Mouse (Mus musculus) limb, embryonic 10.5 days (tissue): ENCODE results near the gene M6pr. TPM values are rescaled to one million over a fixed set of nuclear protein-coding genes. Genes with fewer than 3 reads are reported as not detected.

Experiments used
- DNase-seq: peaks from one replicate; pipeline ENCODE4 v3.0.0-alpha.2; 2017; ENCODE audit warnings: low spot score
- H3K27ac ChIP-seq: fragments of 300-500 bp; sonication (generic); 2 replicates; pipeline ENCODE4 v1.5.1; 2016; ENCODE audit warnings: mild to moderate bottlenecking
- H3K27me3 ChIP-seq: fragments of 300-500 bp; sonication (generic); 2 replicates; pipeline ENCODE4 v1.6.1; 2016; ENCODE audit warnings: low read depth, mild to moderate bottlenecking; ENCODE audit not compliant: poor library complexity, severe bottlenecking
- H3K36me3 ChIP-seq: fragments of 300-500 bp; sonication (generic); 2 replicates; pipeline ENCODE4 v1.6.1; 2016; ENCODE audit warnings: mild to moderate bottlenecking, moderate library complexity
- H3K4me1 ChIP-seq: fragments of 300-500 bp; sonication (generic); 2 replicates; pipeline ENCODE4 v1.6.1; 2016
- H3K4me3 ChIP-seq: fragments of 300-500 bp; sonication (generic); 2 replicates; pipeline ENCODE4 v1.5.1; 2016; ENCODE audit warnings: mild to moderate bottlenecking, moderate library complexity
- H3K9me3 ChIP-seq: fragments of 300-500 bp; sonication (generic); replicated peaks from 2 replicates; pipeline ENCODE4 v1.6.1; 2016; ENCODE audit warnings: mild to moderate bottlenecking
- WGBS: fragments of 180-500 bp; shearing (Covaris S2); methylation state at CpG from one replicate; pipeline ENCODE4 v1.1.7; 2016; 5-methylcytosine and 5-hydroxymethylcytosine counted together
- polyA plus RNA-seq: library from polyadenylated mRNA; unstranded; fragments of >200 nt; fragmentation: Nextera tagmentation; extraction: Ambion mirVana; gene quantifications from 2 replicates; pipeline ENCODE4 v1.2.1, GENCODE M21; 2016

M6pr gene
- polyA plus RNA-seq, 1 experiment from 2014 or later, result 85.7 TPM

- 95% methylated on average over 1 of the region's 1 CpGs for WGBS
- Histone ChIP-seq H3K36me3 (no peaks in the 10 kb centered on the region), H3K9me3 (no peaks in the 10 kb centered on the region), H3K4me3 (no peak overlapping the region), H3K4me1 (no peaks in the 10 kb centered on the region), H3K27ac (no peak overlapping the region), H3K27me3 (no peaks in the 10 kb centered on the region)
- DNase-seq, result no peak
Observed at GRCm38 (mm10) chr6:122357089-122357488, 48.6 kb downstream of the M6pr start.

- Histone ChIP-seq H3K4me1 (no peaks in the 10 kb centered on the region), H3K4me3 (no peak overlapping the region), H3K27ac (no peak overlapping the region), H3K36me3 (no peaks in the 10 kb centered on the region), H3K27me3 (no peaks in the 10 kb centered on the region), H3K9me3 (no peaks in the 10 kb centered on the region)
- WGBS, result 58% methylated on average over 3 of the region's 3 CpGs
- no peak for DNase-seq
Observed at GRCm38 (mm10) chr6:122365706-122366105, 57.2 kb downstream of the M6pr start.

- H3K27ac ChIP-seq, result no peak overlapping the region
Observed at GRCm38 (mm10) chr6:122366287-122366686, 57.8 kb downstream of the M6pr start.

GRCm38 (mm10) chr6:122366976-122367375, 58.5 kb downstream of the M6pr start:
- Histone ChIP-seq H3K4me1 (no peaks in the 10 kb centered on the region), H3K27me3 (no peaks in the 10 kb centered on the region), H3K36me3 (no peaks in the 10 kb centered on the region), H3K4me3 (no peak overlapping the region), H3K27ac (no peak overlapping the region), H3K9me3 (no peaks in the 10 kb centered on the region)
- no peak for DNase-seq
- WGBS, result 53% methylated on average over 3 of the region's 3 CpGs

More at GRCm38 (mm10) chr6:122366287-122366686, 57.8 kb downstream of the M6pr start:
- H3K36me3 ChIP-seq, result no peaks in the 10 kb centered on the region
- H3K9me3 ChIP-seq, result no peaks in the 10 kb centered on the region
- no peak overlapping the region for H3K4me3 ChIP-seq
- no peak for DNase-seq
- no peaks in the 10 kb centered on the region for H3K27me3 ChIP-seq
- no peaks in the 10 kb centered on the region for H3K4me1 ChIP-seq
- WGBS, result 45% methylated on average over 2 of the region's 2 CpGs

Other genes starting within 250 kb of the M6pr start
- gene Klrg1, start 25.8 kb upstream of the M6pr start, polyA plus RNA-seq, result 0.20 TPM in 1 of 2 replicates, not detected in the other
- gene Phc1, start 31.8 kb downstream of the M6pr start, polyA plus RNA-seq, result 33.6 and 37.4 TPM in 2 replicates
- 39.4 and 49.3 TPM in 2 replicates for gene Rimklb, start 190.0 kb downstream of the M6pr start, polyA plus RNA-seq
- 0.30 and 0.51 TPM in 2 replicates for gene Mfap5, start 197.1 kb downstream of the M6pr start, polyA plus RNA-seq
- 0.28 TPM in 1 of 2 replicates, not detected in the other for gene Aicda, start 245.1 kb downstream of the M6pr start, polyA plus RNA-seq